Mouse (Mus musculus): ENCODE results near the gene Cpvl.

Gene Cpvl

DNA sequence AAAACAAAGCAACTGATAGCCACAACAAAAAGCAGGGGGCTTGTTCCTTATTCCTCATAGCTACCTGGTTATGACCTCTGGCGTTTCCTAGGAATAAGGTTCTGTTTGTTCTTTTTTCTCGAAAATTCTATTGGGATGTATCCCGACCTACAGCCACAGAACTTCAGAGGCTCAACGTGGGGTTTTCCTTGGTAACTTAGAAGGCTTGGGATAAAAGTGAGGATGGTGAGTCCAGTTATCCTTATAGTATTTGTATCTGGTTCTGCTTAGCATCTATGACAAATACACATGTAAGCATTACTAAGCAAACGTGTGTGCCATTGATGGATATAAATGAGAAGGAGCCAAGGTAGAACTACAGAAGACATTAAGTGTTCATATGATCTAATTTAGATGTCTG, at the start of gene Cpvl:
TSS of gene Cpvl (minus strand) at position 101 of the 400 bp plus-strand sequence.
- DNase-seq: no peak

DNA sequence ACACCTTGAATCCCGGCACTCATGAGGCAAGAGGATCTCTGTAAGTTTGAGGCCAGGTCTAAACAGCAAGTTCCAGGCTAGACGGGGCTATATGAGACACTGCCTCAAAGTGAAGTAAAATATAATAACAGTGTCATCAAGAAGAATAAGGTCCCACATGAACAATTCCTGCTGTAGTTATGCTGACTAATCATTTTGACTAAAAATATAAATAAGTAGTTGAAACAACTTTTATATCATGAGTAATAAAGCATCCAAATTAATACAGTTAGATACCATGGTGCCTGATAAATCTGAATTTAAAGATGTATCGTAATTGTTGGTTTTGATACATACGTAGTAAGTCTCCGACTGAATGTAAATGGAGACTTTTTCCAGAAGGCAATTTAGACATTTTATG, 45.4 kb upstream of the Cpvl start:
- DNase-seq: no peak

DNA sequence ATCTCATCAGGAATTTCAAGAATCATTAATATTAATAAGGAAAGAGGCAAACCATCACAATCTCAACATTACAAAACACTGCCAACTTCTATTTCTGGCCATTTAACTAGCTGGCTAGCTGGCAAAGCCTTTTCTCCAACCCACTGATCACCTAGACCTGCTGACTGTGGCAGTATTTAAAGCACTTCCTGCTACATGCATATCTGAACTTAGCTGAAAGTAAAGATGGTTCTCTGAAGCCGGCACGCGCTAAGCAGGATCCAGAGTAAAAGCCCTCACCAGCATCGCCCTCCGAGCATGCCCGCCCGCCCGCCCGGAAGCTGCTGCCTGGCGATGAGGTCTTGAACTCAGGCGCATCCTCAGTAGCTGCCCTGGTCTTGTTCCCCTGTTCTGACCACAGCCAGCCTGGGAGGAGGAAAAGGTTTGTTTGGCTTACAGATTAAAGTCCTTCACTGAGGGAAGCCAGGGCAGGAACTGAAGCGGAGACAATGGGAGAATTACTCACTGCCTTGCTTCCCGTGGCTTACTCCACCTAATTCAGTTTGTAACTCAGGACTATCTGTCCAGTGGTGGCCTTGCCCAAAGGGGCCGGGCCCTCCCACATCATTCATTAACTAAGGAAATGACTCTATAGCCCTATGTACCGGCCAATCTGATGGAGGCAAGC, 42.8 kb upstream of the Cpvl start:
- peak; percentile 85 for DNase-seq

DNA sequence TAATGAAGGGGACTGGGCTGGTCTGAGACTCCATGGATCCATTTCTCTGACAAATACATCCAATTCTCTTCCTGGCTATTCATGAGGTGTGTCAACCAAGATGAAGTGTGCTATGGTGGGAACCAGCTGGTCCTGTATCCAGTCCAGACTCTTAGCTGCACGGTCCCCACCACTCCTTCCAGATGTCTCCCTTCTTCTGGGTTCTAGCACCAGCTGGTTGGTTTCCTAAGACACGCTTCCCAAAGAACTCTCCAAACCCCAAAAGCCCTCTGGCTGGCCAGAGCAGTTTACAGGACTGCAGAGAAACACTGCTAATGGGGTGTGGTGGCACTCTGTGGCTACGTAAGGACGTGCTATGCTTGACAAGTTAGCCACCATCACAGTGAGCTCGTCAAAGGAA, 40.4 kb upstream of the Cpvl start:
- no peak for DNase-seq

DNA sequence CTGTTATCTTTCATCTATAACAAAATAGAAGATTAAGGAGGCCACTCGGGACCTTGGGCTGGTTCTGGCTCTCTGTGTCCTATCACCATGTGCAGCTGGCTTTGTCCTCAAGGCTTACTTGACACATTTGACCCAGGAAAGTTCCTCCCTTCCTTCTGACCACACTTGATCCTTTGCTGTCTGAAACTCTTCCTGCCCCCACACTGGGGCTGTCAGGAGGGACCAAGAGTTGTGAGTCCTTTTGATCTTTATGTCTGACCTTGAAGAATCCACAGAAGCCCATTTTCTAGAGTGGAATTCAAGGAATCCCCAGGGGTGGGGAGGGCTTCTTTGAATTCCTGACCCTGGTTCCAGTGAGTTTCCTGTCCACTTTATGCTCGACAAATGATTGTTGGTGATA, 39.6 kb upstream of the Cpvl start:
- peak; percentile 53 for DNase-seq

DNA sequence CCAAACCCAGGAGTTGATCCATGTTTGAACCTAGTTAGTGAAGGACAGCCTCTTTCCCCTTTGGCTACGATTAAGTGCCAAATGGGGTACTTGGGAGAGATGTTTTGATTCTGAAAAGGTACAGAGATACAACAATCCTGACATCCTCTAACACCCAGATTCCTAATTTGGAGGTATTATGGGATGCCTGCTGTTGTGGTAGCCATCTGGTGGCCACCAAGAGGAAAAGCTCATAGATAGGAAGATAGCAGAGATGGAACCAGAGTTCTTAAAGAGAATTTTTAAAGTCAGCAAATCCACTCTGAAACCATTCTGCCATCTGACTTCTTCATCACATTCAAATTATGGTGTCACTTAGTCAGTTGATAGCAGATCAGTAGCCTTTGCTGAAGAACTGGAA, 33.7 kb upstream of the Cpvl start:
- no peak for DNase-seq

DNA sequence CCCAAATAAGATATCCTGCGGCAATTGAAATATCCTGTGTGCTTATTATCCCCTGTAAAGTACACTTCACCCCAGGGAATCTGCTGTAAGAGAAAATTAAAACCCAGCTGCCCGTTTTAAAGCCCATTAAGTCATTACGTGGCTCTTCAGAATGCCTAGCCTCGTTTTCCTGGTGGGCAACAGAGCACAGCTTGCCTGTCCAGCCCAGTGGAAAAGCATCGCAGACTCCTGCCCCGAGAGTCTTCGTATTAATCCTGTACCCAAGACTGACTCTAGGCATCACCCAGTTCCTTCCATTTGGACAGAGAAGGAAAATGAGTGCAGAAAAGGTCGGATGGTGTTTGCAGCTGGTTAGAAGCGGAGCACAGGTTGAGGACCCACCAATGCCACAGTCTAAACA, 31.9 kb upstream of the Cpvl start:
- no peak for DNase-seq

DNA sequence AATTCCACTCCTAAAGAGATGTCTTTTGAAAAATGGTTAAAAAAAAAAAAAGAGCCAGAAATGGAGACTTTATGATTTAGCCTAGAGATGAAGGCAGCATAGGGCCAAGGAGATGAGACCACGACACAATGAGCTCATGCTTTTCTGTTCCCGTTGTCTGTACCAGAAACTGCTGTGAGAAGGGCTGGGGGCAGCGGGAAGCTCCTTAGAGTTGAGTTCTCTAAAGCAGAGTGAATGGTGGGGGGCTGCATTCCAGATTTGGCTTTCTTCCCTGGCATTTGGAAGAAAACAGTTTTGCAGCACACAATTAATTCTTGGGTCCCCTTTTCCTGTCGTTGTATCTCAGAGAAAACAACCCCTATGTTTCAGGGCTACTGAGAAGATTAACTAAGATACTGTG, 30.8 kb upstream of the Cpvl start:
- DNase-seq: no peak

DNA sequence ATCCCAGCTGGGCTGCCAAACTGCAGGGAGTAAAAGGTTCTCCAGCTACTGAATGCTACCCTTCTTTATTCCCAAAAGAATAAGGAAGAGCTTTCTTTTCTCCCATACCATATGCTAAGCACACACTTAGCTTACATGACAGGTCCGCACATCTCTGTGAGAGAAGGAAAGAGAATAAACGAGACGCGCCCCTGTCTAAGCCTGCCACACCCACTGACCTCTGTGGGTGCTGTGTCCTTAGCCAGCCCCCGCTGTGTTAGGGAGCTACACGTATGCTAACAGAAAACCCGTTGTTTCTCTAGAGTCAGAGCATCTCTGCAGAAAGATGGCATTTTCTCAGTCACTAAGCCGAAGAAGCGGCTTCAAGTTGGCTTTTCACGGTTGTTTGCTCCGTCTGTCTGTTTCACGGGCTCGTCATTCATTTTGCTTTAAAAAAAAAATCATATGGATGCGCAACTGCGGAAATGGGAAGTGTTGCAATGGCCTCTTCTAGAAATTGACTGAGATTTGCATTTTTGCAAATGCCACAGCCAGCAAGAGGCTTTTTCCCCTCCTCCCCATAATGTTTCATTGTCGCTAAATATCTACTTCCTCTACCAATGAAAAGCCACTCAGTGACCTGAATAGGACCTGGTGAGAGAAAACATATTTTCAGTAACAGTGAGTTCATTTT, 30.1 kb upstream of the Cpvl start:
- DNase-seq: no peak

DNA sequence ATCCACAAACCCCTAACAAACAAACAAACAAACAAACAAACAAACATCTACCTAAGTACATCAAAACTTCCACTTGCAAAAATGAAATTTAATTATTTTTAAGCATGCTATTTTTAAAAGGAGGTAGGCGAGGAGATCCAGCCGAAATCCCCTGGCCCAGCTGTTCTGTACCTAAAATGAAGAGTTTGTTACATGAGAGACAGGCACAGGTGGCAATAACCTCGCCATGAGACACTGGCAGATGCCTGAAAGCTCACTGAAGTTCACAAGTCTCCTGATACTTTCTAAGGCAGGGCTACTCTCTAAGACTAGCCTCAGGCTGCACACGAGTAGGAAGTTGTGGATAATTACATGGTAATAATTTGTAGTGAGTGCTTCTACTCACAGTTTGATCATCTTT, 26.8 kb upstream of the Cpvl start:
- DNase-seq: no peak

DNA sequence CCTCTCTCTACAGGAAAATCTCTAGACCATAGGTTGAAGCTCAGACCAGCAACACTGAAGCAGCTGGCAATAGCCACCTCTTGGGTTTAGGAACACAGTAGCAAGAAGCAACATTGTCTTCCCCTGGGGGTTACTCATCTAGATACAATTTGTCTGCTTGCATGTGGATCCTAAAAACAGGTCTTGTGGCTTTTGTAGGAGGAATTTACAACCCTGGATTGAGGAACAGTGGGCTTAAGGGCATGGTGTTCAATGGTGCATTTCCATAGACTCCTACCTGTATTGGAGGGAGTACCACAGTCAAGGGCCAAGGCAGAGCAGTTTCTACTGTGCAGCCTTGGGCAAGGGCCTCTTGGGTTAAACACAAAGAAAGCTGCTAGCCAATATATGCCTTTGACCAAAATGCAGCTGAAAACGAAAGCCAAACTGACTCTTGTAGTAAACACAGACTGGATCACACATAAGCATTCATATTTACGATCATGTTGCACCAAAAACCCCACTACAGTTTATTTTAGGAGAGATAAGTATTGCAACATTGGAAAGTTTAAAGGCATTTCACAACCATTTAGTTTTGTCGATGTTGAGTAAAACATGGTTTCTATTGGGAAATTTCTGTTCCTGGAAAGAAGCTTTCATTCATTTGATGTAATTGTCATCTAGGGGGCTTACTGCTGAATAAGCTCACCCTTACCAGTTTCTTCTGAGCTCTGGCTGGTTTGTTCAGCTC, 17.9 kb upstream of the Cpvl start:
- no peak for DNase-seq

DNA sequence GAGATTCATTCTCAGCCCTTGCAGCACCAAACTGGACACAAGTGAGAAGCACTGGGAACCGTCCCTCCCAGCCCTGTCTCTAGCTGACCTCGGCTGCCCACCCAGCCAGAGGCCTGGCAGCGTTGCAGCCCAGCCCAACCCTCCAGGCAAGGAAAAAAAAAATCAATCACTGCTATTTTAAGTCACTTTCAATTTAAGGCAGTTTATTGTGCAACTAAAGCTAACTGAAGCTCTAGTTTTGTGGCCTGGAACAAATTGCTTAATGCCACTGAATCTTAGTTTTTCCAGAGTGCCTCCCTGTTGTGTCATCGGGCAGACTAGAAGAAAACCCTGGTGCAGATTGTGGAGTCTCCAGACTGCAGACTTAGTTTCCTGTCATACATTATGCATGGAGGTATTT, 17.0 kb upstream of the Cpvl start:
- DNase-seq: peak; percentile 26

DNA sequence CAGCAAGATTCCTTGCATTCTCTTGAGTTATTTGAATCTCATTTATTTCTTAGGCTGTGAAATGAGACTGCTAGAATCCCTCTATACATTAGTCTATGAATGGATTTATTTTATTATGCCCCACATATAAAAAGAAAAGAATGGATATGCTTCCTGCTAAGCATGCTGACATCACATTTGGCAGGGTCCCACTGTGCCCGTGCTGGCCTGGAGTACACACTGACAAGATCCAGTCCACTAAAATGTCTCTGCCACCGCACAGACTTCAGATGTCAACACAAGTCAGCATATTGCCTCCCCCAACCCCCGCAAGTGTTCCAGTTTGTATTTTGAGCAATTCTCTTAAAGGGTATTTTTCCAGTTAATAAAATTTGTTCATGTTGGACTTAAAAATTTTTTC, 13.9 kb upstream of the Cpvl start:
- DNase-seq: no peak

DNA sequence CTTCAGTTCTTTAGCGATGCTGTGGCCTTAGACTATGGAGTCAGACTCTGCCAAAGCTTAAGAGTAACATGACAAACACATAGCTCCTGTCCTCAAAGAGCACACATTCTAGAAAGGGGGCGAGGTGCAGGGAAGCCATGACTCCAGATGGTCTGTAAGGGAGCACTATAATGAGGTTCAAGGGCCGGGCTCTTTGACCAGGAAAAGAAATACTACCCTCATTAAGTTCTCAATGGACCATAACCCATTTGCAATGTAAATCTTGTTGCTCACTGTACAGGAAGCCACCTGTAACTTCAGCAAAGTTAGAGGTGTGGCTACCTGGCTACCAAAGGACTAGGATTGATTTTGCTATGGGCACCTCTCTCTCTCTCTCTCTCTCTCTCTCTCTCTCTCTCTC, 8.8 kb upstream of the Cpvl start:
- DNase-seq: peak; percentile 21

DNA sequence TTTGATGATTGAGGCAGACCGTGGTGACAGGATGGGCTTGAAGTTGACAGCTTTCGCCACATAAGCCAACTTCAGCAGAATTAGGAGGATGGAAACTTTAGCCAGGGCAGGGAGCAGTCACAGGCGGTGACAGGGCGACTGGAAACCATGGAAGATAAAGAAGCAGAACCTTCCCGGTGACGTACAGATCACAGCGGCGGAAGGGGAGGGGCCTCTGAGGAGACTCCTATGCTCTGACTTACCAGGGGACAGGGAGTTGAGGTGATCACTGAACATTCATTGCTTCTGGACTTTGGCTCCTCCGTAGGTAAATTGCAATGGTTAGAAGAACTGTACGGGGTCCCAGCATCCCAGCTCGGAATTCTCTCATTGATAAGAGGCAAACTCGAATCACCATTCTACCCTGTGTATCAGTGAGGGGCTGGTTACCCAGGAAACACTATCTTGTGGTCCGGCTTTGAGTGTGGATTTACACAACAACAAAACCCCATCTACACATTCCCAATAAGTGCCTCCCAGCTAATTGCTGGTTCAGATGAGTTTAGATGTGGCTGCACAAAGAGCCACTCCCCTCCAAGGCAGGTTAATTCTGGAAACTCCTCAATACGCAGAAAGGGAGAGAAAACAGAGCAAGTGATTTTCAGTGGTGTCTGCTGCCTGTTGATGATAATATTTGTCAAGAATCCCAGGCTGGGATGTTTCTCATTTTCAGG, 8.0 kb upstream of the Cpvl start:
- DNase-seq: no peak

DNA sequence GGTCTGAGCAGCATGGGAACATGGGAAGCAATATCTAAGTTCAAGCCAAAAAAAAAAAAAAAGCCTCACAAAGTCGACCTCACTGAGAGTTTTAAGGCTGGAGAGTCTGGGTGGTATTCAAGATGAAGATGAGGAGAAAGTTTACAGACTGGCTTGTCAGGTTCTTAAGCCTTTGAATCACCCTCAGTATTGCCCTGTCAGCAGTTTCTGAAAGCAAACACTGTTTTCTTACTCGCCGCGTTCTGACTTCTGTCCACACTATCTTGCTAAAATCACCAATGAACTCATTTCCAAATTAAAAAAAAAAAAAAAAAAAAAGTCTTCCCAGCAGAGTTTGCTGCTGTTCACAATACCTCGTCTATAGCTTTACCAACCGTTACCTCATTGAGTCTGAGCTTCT, 5.3 kb upstream of the Cpvl start:
- no peak for DNase-seq

DNA sequence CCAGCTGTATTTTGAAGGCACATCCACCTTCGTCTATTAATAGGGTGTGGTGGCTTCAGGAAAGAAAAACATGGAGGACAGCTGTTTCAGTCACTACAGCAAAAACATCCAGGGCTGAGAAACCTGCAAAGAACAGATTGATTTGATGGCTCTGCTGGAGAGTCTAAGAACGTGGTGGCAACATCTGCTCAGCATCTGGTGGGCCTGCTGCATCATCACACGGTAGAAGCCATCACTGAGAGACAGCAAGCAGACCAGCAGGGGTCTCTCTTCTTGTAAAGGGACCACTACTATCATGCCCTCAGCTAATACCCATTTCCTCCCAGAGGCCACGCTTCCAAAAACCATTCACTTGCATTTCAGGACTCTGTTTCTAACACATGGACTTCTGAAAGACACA, 4.1 kb upstream of the Cpvl start:
- no peak for DNase-seq

DNA sequence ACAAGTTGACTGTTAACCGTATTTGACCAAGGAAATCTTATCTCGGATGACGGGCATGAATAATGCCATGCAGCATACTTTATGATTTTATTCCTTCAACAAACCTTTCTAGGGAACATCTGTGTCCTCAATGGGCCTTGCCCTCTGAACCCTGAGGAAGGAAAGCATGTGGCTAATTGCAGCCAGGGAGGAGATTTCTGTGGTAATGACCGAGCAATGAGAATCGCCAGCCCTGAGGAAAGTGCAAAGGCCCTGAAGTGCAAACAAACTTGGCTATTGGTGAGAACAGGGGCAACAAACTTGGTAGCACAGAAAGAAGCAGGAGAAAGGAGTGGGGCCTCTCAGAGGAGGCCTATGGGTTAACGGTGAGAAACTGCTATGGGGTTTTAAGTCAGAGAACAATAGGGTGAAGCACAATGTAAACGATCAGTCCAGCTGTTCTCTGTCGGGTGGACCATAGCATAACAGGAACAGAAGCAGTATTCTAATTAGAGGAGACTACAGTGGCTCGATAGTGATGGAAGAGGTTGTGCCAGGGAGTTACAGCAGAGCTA, 3.7 kb upstream of the Cpvl start:
- no peak for DNase-seq

DNA sequence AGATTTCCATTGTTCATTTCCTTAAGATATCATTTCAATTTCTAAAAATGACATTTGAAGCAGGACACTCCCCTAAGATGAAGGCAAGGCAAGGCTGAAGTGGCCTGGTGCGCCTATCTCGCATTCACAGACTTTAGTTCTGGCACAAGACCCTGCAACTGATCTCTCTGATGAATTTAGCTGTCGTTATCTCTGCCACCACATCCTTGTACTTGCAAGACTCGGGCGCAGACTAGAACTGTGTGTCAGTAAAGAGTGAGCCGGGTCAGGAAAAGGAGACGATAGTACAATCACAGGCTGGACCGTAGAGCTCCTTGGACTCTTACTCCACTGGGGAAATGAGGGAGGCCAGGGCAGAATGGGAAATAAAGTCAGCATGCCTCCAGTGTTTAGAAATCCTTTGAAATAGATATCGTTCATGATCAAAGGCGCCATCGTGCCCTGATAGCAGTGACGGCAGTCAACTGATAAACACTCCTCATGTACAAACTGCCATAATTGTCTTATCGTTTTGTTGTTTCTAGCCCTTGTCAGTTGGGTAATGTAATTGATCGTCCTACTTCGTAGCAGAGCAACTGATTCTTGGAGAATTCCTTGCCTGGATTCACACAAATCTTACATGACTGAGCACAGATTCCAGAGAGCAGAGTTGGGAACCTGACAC, 2.5 kb upstream of the Cpvl start:
- DNase-seq: no peak

DNA sequence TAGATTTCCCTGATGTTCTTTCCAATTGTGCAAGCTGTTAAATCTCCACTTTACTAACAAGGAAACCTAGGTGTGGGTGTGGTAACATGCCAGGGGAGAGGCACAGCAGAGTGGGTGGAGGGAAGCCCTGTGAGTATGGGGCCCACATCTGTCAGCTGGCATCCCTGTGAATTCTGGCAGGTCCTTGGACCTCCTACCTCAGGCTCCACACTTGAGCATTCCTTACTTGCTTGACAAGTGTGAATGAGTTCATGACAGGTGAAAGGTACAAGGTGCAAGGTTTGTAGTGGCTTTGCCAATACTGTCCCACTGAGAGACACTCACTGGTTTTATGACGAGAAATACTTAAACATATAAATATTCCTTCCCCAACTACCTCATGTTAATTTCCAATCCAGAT, 4.4 kb downstream of the Cpvl start:
- DNase-seq: no peak

DNA sequence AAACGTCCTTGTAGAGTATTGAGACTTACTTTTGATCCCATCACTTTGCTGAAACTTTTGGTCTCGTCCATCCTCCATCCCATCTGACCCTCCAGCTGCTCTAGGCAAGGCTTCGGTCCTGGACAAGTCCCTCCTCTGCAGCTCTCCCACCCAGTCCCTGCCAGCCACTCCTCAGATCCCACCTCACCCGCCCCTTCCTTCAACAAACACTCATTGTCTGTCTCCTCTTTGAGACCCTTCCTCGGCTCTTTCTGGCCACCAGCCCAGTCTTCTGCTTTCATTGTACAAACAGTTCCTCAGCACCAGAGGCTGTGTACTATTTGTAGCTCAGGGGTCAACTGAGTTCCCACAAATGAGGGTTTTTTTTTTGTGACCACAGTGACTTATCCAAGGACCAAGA, 5.0 kb downstream of the Cpvl start:
- DNase-seq: no peak

DNA sequence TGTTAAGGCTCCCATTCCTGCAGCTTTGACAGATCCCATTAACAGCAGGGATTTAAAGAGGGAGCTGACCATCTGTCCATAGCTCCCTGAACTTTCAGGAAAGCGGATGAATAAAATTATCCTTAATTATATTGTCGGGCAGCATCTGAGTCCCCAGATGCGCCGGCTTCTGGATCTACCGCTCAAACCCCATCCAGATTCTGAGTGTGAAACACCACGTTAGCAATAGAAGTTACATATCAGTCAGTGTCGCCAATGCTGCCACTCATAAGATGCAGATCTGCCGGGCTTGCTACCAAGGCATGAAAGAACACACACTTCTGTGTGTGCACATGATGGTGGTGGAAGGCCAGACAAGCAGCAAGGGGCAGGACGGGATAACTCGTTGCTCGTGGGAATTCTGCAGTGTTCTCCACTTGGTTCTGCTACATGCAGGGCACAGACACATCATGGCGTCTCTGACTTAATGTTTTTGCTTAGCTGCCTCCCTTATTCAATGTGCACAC, 6.2 kb downstream of the Cpvl start:
- no peak for DNase-seq

DNA sequence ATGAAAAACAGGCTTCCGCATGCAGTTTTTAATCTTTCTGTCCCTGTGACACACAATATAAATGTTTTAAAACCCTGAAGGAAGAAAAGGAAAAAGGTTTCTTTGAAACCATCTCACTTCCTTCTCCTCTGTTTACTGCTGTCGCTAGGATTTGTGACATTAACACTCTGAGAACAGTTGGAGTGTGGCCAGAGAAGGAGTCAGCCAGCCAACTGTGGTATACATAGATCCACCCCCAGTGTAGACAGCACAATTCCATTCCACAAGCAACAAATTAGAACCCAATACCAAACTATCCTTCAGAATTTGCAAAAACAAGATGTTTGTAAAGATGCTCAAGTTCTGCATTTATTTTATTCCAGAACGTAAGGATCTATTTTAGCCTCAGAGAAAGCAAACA, 6.7 kb downstream of the Cpvl start:
- no peak for DNase-seq

All from kidney, adult 9 months (tissue).